Mouse (Mus musculus): Measurements from ENCODE around the gene Ms4a3.

- TF ChIP-seq CTCF (IDR thresholded peaks at IDR 0.05; ENCODE audit: extremely low read depth, insufficient read depth, low read length) (no peak), POLR2A (IDR thresholded peaks at IDR 0.05; ENCODE audit: extremely low read depth, insufficient read depth, low read length) (no peak)
Measured at GRCm38 (mm10) chr19:11659142-11659541, 18.5 kb upstream of the Ms4a3 start.
